Mouse (Mus musculus): ENCODE measurements around the gene Thbs3. TPM values are rescaled to one million over a fixed set of nuclear protein-coding genes. Genes with fewer than 3 reads are reported as not detected.

Gene Thbs3
- polyA plus RNA-seq, 2 experiments, result 78.9 to 244 TPM

DNA sequence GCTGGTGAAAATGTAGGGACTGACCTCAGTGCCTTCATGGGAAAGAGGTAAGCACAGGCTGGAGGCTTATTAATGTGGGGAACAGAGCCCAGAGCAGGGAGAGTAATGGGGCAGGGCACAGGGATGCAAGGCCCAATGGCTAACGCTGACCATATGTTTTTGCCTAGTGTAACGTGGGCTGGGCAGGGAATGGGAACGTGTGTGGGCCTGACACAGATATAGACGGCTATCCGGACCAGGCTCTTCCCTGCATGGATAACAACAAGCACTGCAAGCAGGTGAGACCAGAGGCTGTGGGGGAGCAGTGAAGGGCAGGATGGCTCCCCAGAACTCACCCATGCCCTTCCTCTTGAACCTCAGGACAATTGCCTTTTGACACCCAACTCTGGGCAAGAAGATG lies 6.2 kb downstream of the Thbs3 start:
- ATAC-seq (ENCODE audit: low FRiP score, low read depth), result no peak
- 46% methylated on average over 5 of the region's 5 CpGs for WGBS
- no peak overlapping the region for H3K4me3 ChIP-seq (replicated peaks; ENCODE audit: low read length)
- H3K9me3 ChIP-seq (ENCODE audit: control insufficient read depth, low read length), result no peaks in the 10 kb centered on the region
- H3K27ac ChIP-seq (replicated peaks; ENCODE audit: low read depth, low read length), result no peak overlapping the region
- no peak overlapping the region for H3K4me2 ChIP-seq (replicated peaks; ENCODE audit: low read depth, low read length, severe bottlenecking)
- peaks cover 43% of the 10 kb centered on the region for H3K36me3 ChIP-seq (ENCODE audit: control insufficient read depth, insufficient read depth, low read length)
- no peak overlapping the region for H3K9ac ChIP-seq (ENCODE audit: low read depth, low read length, severe bottlenecking)
- TF ChIP-seq POLR2A (IDR thresholded peaks at IDR 0.05; ENCODE audit: borderline replicate concordance, extremely low read depth, insufficient read depth, insufficient read length), result no peak
- DNase-seq (ENCODE audit: low spot score), result no peak
- H3K4me1 ChIP-seq (ENCODE audit: control insufficient read depth, insufficient read depth, low read length), result 0 out of 2 replicates have a peak, but pooled peaks cover 3% of the 10 kb centered on the region
- H3K27me3 ChIP-seq (ENCODE audit: control insufficient read depth, insufficient read depth, low read length), result no peaks in the 10 kb centered on the region

- Histone ChIP-seq H3K9me3 (ENCODE audit: control insufficient read depth, low read length) (no peaks in the 10 kb centered on the region), H3K9ac (ENCODE audit: low read depth, low read length, severe bottlenecking) (no peak overlapping the region), H3K36me3 (ENCODE audit: control insufficient read depth, insufficient read depth, low read length) (peaks cover 37% of the 10 kb centered on the region), H3K4me3 (replicated peaks; ENCODE audit: low read length) (no peak overlapping the region), H3K4me1 (ENCODE audit: control insufficient read depth, insufficient read depth, low read length) (peaks cover 22% of the 10 kb centered on the region), H3K27ac (replicated peaks; ENCODE audit: low read depth, low read length) (no peak overlapping the region), H3K27me3 (ENCODE audit: control insufficient read depth, insufficient read depth, low read length) (no peaks in the 10 kb centered on the region), H3K4me2 (replicated peaks; ENCODE audit: low read depth, low read length, severe bottlenecking) (no peak overlapping the region)
- WGBS, result 79% methylated on average over 11 of the region's 11 CpGs
- no peak for DNase-seq (ENCODE audit: low spot score)
- no peak for TF ChIP-seq POLR2A (IDR thresholded peaks at IDR 0.05; ENCODE audit: borderline replicate concordance, extremely low read depth, insufficient read depth, insufficient read length)
- no peak for ATAC-seq (ENCODE audit: low FRiP score, low read depth)
Observed at GRCm38 (mm10) chr3:89224796-89225195, 9.8 kb downstream of the Thbs3 start.

DNA sequence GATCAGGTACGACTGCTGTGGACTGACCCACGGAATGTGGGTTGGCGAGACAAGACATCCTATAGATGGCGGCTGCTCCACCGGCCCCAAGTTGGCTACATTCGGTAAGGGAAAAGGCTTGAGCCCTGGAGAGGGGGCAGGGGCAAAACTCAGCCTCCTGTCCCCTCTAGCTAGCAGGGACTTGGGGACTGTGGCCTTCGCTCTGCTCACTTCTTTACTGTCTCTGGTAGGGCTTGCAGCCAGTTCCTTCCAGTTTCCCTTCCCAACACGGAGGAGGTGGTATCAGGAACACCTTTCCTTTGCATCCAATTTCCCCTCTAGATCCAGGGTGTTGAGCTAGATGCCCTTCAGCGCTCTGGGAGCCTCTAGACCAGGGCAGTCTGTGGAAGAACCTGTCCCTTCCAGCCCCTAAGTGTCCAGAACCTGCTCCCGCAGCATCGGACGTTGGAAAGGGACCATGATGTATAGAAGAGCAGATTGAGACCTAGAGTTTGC lies 10.4 kb downstream of the Thbs3 start:
- H3K4me1 ChIP-seq (ENCODE audit: control insufficient read depth, insufficient read depth, low read length), result peaks cover 22% of the 10 kb centered on the region
- ATAC-seq (ENCODE audit: low FRiP score, low read depth) (no peak), DNase-seq (ENCODE audit: low spot score) (no peak)
- H3K27me3 ChIP-seq (ENCODE audit: control insufficient read depth, insufficient read depth, low read length), result no peaks in the 10 kb centered on the region
- peaks cover 32% of the 10 kb centered on the region for H3K36me3 ChIP-seq (ENCODE audit: control insufficient read depth, insufficient read depth, low read length)
- no peak for TF ChIP-seq POLR2A (IDR thresholded peaks at IDR 0.05; ENCODE audit: borderline replicate concordance, extremely low read depth, insufficient read depth, insufficient read length)
- no peaks in the 10 kb centered on the region for H3K9me3 ChIP-seq (ENCODE audit: control insufficient read depth, low read length)
- H3K4me2 ChIP-seq (replicated peaks; ENCODE audit: low read depth, low read length, severe bottlenecking), result no peak overlapping the region
- no peak overlapping the region for H3K4me3 ChIP-seq (replicated peaks; ENCODE audit: low read length)
- 0 out of 2 replicates have a peak overlapping the region, but pooled peaks have one; percentile 2 for H3K9ac ChIP-seq (ENCODE audit: low read depth, low read length, severe bottlenecking)
- WGBS, result 63% methylated on average over 12 of the region's 12 CpGs
- H3K27ac ChIP-seq (replicated peaks; ENCODE audit: low read depth, low read length), result no peak overlapping the region

DNA sequence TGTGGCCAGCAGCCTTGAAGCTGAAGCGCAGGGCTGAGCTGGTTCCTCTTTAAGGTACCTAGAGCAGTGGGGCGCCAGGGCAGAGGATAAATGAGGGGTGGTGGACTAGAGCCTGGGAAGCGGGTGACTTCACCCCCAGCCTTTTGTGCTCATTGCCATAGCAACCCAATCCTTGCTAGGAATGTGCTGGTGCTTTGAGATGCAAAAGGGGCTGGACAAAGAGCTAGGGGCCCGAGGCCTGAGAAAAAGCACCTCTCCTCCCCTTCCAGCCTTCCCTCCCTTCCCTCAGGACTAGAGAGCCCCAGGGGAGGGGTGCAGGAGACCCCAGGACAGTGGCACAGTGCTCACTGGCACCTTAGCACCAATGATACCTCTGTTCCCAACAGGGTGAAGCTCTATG lies 10.9 kb downstream of the Thbs3 start:
- Histone ChIP-seq H3K9me3 (ENCODE audit: control insufficient read depth, low read length) (no peaks in the 10 kb centered on the region), H3K27me3 (ENCODE audit: control insufficient read depth, insufficient read depth, low read length) (no peaks in the 10 kb centered on the region), H3K4me3 (replicated peaks; ENCODE audit: low read length) (no peak overlapping the region), H3K27ac (replicated peaks; ENCODE audit: low read depth, low read length) (no peak overlapping the region), H3K9ac (ENCODE audit: low read depth, low read length, severe bottlenecking) (0 out of 2 replicates have a peak overlapping the region, but pooled peaks have one; percentile 2), H3K36me3 (ENCODE audit: control insufficient read depth, insufficient read depth, low read length) (peaks cover 32% of the 10 kb centered on the region), H3K4me2 (replicated peaks; ENCODE audit: low read depth, low read length, severe bottlenecking) (no peak overlapping the region), H3K4me1 (ENCODE audit: control insufficient read depth, insufficient read depth, low read length) (peaks cover 22% of the 10 kb centered on the region)
- ATAC-seq (ENCODE audit: low FRiP score, low read depth) (no peak), DNase-seq (ENCODE audit: low spot score) (no peak)
- 52% methylated on average over 3 of the region's 4 CpGs for WGBS
- TF ChIP-seq POLR2A (IDR thresholded peaks at IDR 0.05; ENCODE audit: borderline replicate concordance, extremely low read depth, insufficient read depth, insufficient read length), result no peak

- H3K27me3 ChIP-seq (ENCODE audit: control insufficient read depth, insufficient read depth, low read length), result no peaks in the 10 kb centered on the region
- H3K9ac ChIP-seq (ENCODE audit: low read depth, low read length, severe bottlenecking), result peak overlapping the region; percentile 43; the same call in 1 of the 2 replicates
- no peak overlapping the region for H3K27ac ChIP-seq (replicated peaks; ENCODE audit: low read depth, low read length)
Observed at GRCm38 (mm10) chr3:89226361-89226760, 11.4 kb downstream of the Thbs3 start.

More at GRCm38 (mm10) chr3:89226361-89226760, 11.4 kb downstream of the Thbs3 start:
- DNase-seq (ENCODE audit: low spot score) (no peak), ATAC-seq (ENCODE audit: low FRiP score, low read depth) (no peak)
- peak overlapping the region; percentile 72 for H3K4me2 ChIP-seq (replicated peaks; ENCODE audit: low read depth, low read length, severe bottlenecking)
- H3K9me3 ChIP-seq (ENCODE audit: control insufficient read depth, low read length), result no peaks in the 10 kb centered on the region
- peaks cover 22% of the 10 kb centered on the region for H3K4me1 ChIP-seq (ENCODE audit: control insufficient read depth, insufficient read depth, low read length)
- peak overlapping the region; percentile 39 for H3K4me3 ChIP-seq (replicated peaks; ENCODE audit: low read length)
- peaks cover 29% of the 10 kb centered on the region for H3K36me3 ChIP-seq (ENCODE audit: control insufficient read depth, insufficient read depth, low read length)
- WGBS, result 37% methylated on average over 11 of the region's 11 CpGs
- TF ChIP-seq POLR2A (IDR thresholded peaks at IDR 0.05; ENCODE audit: borderline replicate concordance, extremely low read depth, insufficient read depth, insufficient read length), result no peak

Data from limb, embryonic 14.5 days (tissue).